Mouse (Mus musculus) embryonic facial prominence, embryonic 12.5 days (tissue): Measurements from ENCODE around the gene Pik3cd. TPM values are rescaled to one million over a fixed set of nuclear protein-coding genes. Genes with fewer than 3 reads are reported as not detected.
"Not testable (repeated sequence)": the region's sequence is repeated elsewhere in the genome, so short reads cannot be mapped to it uniquely, and the experiment has no call there.

Experiments
- ATAC-seq: fragments of 200-750 bp; cut with Nextera tagmentation; 2 replicates; pipeline ENCODE4 v1.8.0; 2017; ENCODE audit not compliant: insufficient number of reproducible peaks, insufficient read depth, low FRiP score, low TSS enrichment
- H3K27ac ChIP-seq: fragments of 300-500 bp; sonication (generic); 2 replicates; pipeline ENCODE4 v1.5.1; 2016; ENCODE audit warnings: mild to moderate bottlenecking
- H3K27me3 ChIP-seq: fragments of 300-500 bp; sonication (generic); 2 replicates; pipeline ENCODE4 v1.6.1; 2016; ENCODE audit warnings: mild to moderate bottlenecking, moderate library complexity
- H3K36me3 ChIP-seq: fragments of 300-500 bp; sonication (generic); 2 replicates; pipeline ENCODE4 v1.6.1; 2016; ENCODE audit warnings: mild to moderate bottlenecking
- H3K4me1 ChIP-seq: fragments of 300-500 bp; sonication (generic); 2 replicates; pipeline ENCODE4 v1.6.1; 2016
- H3K4me2 ChIP-seq: fragments of 300-500 bp; sonication (generic); replicated peaks from 2 replicates; pipeline ENCODE4 v1.6.1; 2016; ENCODE audit warnings: mild to moderate bottlenecking, moderate library complexity
- H3K4me3 ChIP-seq: fragments of 300-500 bp; sonication (generic); 2 replicates; pipeline ENCODE4 v1.5.1; 2016; ENCODE audit warnings: mild to moderate bottlenecking
- H3K9ac ChIP-seq: fragments of 300-500 bp; sonication (generic); 2 replicates; pipeline ENCODE4 v1.6.1; 2016; ENCODE audit warnings: mild to moderate bottlenecking, moderate library complexity
- H3K9me3 ChIP-seq: fragments of 300-500 bp; sonication (generic); 2 replicates; pipeline ENCODE4 v1.6.1; 2016; ENCODE audit warnings: mild to moderate bottlenecking, moderate library complexity
- whole genome bisulfite sequencing: fragments of 180-500 bp; shearing (Covaris S2); methylation state at CpG from one replicate; pipeline ENCODE4 v1.1.7; 2016; 5-methylcytosine and 5-hydroxymethylcytosine counted together
- polyA plus RNA-seq: library from polyadenylated mRNA; unstranded; fragments of >200 nt; fragmentation: Nextera tagmentation; extraction: Ambion mirVana; gene quantifications from 2 replicates; pipeline ENCODE4 v1.2.1, GENCODE M21; 2016

Pik3cd gene
- 5.5 and 7.3 TPM in 2 replicates for polyA plus RNA-seq

DNA sequence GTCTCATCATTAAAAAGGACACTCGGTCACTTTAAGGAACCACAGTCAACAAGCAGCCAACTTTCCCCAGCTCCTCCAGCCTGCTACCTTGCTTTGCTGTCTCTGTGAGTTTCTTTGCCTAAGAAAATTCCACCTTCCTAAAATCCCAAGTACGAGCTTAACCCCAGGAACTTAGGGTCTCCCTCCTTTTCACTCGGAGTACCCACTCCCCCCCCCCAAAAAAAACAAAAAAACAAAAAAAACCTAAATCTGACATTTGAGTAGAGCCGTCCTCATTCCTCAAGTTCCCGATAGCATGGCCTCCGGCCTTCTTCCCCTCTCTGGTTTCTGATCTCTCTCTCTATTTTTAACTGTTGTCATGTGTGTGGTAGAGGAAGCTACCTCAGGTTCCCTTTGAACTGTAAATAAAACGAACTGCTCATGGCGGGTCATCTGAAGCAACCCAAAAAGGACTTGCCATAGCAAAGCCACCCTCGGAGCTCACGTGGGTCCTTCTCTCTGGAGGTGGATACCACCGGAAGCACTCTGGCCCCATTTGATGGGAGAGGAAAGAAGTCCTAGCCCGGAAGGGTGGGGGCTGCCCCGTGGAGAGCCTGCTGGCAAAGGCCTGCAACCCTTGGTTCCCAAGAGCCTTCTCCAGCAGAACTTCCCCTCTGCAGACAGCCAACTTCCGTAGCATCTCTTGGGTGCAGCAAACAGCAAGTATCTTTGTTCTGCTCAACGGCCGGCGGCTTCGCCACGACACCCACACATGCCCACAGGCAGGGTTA, at the start of gene Pik3cd:
Gene Pik3cd (minus strand): TSS at position 362 of the 770 bp plus-strand sequence.
- no peak within 1 kb of the TSS for H3K9ac ChIP-seq
- H3K27me3 ChIP-seq, result peaks cover 23% of the 10 kb centered on the region
- no peak within 1 kb of the TSS for H3K4me2 ChIP-seq
- no peak within 1 kb of the TSS for H3K27ac ChIP-seq
- H3K4me3 ChIP-seq, result no peak within 1 kb of the TSS
- H3K9me3 ChIP-seq, result no peaks in the 10 kb centered on the region
- 54% methylated on average over 19 of the region's 19 CpGs for WGBS
- H3K4me1 ChIP-seq, result peaks cover 8% of the 10 kb centered on the region; the same call in 1 of the 2 replicates
- H3K36me3 ChIP-seq, result no peaks in the 10 kb centered on the region
- ATAC-seq, result no peak

- Histone ChIP-seq H3K4me3 (no peak overlapping the region), H3K9ac (no peak overlapping the region), H3K36me3 (peaks cover 10% of the 10 kb centered on the region; the same call in 1 of the 2 replicates), H3K27ac (no peak overlapping the region), H3K9me3 (no peaks in the 10 kb centered on the region), H3K4me1 (0 out of 2 replicates have a peak, but pooled peaks cover 4% of the 10 kb centered on the region), H3K4me2 (no peak overlapping the region), H3K27me3 (no peaks in the 10 kb centered on the region)
- 42% methylated on average over 5 of the region's 5 CpGs for WGBS
- ATAC-seq, result no peak
Observed at GRCm38 (mm10) chr4:149750671-149751070, 48.3 kb upstream of the Pik3cd start.

DNA sequence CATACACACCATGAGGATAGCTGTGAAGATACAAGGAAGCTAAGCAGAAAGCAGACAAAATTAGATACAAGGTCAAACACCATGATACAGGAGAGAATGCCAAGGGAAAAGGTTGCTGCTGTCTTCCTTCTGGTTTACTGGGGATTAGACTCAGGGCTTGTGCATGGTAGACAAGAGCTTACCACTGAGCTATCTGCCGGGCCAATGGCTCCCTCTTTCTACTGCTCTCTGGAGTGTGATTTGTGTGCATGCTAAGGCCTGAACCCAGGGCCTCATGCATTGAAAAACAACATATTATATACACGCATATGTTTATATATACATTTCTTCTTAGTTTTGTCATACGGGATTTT, 47.3 kb upstream of the Pik3cd start:
- not testable (repeated sequence) for H3K27me3 ChIP-seq, H3K4me2 ChIP-seq, H3K9ac ChIP-seq, H3K4me1 ChIP-seq, H3K27ac ChIP-seq, ATAC-seq, H3K4me3 ChIP-seq, H3K9me3 ChIP-seq
- H3K36me3 ChIP-seq, result peaks cover 13% of the 10 kb centered on the region; the same call in 1 of the 2 replicates
- 90% methylated on average over 3 of the region's 3 CpGs for whole genome bisulfite sequencing

- no peak overlapping the region for H3K4me3 ChIP-seq
- H3K9me3 ChIP-seq, result no peaks in the 10 kb centered on the region
- 0 out of 2 replicates have a peak, but pooled peaks cover 4% of the 10 kb centered on the region for H3K4me1 ChIP-seq
- H3K27me3 ChIP-seq, result no peaks in the 10 kb centered on the region
- H3K27ac ChIP-seq, result no peak overlapping the region
- no peak overlapping the region for H3K4me2 ChIP-seq
- ATAC-seq, result no peak
- H3K9ac ChIP-seq, result no peak overlapping the region
- 73% methylated on average over 18 of the region's 18 CpGs for WGBS
- H3K36me3 ChIP-seq, result peaks cover 14% of the 10 kb centered on the region; the same call in 1 of the 2 replicates
Observed at GRCm38 (mm10) chr4:149749003-149749662, 46.8 kb upstream of the Pik3cd start.

DNA sequence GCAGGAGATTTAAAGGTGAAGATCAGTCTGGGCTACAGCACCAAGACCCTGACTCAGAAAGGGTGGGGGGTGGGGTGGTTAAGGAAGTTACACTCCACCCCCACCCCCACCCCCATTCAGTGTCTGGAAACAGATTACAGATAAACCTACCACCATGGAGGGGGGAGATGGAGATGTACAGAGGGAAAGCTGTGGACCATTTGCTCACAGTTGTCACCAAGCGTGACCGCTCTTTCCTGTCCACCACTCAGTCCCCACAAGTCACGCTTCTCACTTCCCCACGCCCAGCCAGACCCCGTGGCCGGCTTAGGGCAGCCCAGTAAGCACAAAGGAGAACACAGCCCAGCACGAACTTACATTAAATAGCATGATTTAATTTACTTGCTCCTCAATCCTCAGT, 41.7 kb upstream of the Pik3cd start:
- ATAC-seq, result no peak
- 72% methylated on average over 7 of the region's 7 CpGs for WGBS

DNA sequence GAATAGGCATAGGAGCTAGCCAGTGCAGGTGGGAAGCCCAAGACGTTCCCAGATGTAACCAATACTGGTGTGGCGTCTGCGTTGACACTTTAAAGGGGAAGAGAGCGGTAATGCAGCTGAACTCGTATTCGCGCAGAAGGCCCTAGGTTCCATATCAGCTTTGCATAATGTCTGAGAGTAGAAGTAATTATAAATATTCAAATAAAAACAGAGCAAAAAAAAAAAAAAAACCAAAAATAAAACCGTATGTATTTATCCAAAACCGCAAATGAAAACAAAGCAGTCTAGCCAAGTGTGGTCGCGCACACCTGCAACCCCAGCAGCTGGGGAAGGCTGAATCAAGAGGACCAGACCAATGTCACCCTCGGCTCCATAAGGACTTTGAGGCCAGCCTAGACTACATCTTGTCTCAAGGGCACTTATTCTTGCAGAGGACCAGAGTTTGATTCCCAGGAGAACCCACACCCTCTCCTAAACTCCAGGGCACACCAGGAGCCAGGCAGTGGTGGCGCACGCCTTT, 39.7 kb upstream of the Pik3cd start:
- 91% methylated on average over 14 of the region's 14 CpGs for WGBS
- no peaks in the 10 kb centered on the region for H3K27me3 ChIP-seq
- H3K4me3 ChIP-seq, result no peak overlapping the region
- H3K4me2 ChIP-seq, result no peak overlapping the region
- ATAC-seq, result no peak
- no peaks in the 10 kb centered on the region for H3K9me3 ChIP-seq
- peaks cover 27% of the 10 kb centered on the region for H3K36me3 ChIP-seq
- H3K9ac ChIP-seq, result no peak overlapping the region
- peaks cover 4% of the 10 kb centered on the region for H3K4me1 ChIP-seq
- no peak overlapping the region for H3K27ac ChIP-seq

More for the DNA sequence above, 41.7 kb upstream of the Pik3cd start:
- H3K27ac ChIP-seq, result no peak overlapping the region
- no peaks in the 10 kb centered on the region for H3K27me3 ChIP-seq
- H3K4me2 ChIP-seq, result no peak overlapping the region
- H3K36me3 ChIP-seq, result peaks cover 33% of the 10 kb centered on the region
- no peak overlapping the region for H3K9ac ChIP-seq
- H3K4me3 ChIP-seq, result no peak overlapping the region
- H3K4me1 ChIP-seq, result no peaks in the 10 kb centered on the region
- no peaks in the 10 kb centered on the region for H3K9me3 ChIP-seq

GRCm38 (mm10) chr4:149740301-149740700, 37.9 kb upstream of the Pik3cd start:
- no peak for ATAC-seq
- no peaks in the 10 kb centered on the region for H3K9me3 ChIP-seq
- 90% methylated on average over 7 of the region's 7 CpGs for WGBS
- no peak overlapping the region for H3K9ac ChIP-seq
- no peak overlapping the region for H3K4me3 ChIP-seq
- no peak overlapping the region for H3K27ac ChIP-seq
- no peaks in the 10 kb centered on the region for H3K27me3 ChIP-seq
- H3K36me3 ChIP-seq, result peaks cover 23% of the 10 kb centered on the region
- peaks cover 22% of the 10 kb centered on the region for H3K4me1 ChIP-seq
- H3K4me2 ChIP-seq, result no peak overlapping the region

DNA sequence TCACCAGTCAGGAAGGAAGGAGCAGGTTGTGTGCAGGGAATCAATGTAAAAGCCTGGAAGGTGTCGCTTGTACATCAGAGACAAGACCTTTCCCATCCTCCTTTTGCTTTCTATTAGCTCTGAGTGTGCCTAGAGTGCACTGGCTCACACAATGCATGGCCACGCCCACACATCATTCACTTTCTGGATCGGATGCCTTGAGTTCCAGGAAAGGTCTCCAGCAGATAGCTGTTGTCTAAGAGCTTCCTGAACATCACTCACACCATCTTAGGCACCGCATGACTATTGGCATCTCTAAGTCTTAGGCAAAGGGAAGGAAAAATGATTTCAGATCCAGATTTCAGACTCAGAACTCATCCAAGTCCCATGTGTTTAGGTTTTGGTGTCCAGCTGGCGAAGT, 37.1 kb upstream of the Pik3cd start:
- H3K4me2 ChIP-seq, result no peak overlapping the region
- no peak overlapping the region for H3K9ac ChIP-seq
- no peak for ATAC-seq
- H3K27me3 ChIP-seq, result no peaks in the 10 kb centered on the region
- WGBS, result 78% methylated on average over 5 of the region's 5 CpGs
- H3K4me1 ChIP-seq, result peaks cover 30% of the 10 kb centered on the region
- H3K9me3 ChIP-seq, result no peaks in the 10 kb centered on the region
- peaks cover 19% of the 10 kb centered on the region for H3K36me3 ChIP-seq
- no peak overlapping the region for H3K4me3 ChIP-seq
- no peak overlapping the region for H3K27ac ChIP-seq

DNA sequence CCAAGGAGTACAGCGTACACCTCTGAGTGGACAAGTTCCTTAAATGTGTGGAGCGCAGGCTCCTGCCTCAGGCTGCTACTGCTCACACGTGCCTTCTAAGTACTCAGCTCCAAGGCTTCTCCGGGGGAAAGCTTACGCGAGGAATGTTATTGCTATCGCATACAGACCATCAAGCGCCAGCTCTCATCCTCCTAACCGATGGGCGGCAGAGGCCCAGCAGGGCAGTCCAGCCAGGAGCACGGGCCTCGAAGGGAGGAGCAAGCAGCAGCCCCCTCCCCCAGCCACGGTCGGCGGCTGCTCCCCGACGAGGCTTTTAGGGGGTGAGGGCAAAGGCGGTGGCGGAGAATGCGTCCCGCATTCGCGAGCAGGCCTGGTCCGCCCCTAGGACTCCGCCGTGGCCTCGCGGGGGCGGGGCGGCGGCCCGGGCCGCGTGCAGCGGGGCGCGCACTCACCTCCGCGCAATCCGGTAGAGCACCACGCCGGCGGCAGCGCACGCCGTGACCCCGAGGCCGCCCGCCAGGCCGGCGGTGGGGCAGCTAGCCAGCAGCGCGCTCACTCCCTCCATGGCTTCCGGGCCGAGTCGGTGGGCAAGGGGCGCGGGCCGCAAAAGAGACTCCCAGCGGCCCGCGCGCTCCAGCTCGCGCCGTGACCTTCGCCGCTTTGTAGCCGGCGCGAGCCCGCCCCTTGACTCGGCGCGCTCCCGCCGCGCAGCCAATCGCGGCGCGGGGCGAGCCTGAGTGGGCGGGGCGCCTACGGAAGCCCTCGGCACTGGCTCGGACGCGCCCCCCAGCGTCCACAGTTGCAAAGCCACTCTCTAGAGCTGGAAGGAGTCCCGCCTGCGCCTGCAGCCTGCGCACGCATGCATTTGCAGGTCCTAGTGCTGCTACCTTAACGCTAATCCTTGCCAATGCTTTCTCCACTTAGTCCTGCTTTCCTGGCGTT, 35.3 kb upstream of the Pik3cd start, which contains the start of gene Tmem201:
Gene Tmem201 (minus strand): TSS at position 662 of the 942 bp plus-strand sequence.
- WGBS, result 1% methylated on average over 94 of the region's 97 CpGs
- peak; percentile 80 for ATAC-seq
- H3K27me3 ChIP-seq, result no peaks in the 10 kb centered on the region
- H3K9me3 ChIP-seq, result no peaks in the 10 kb centered on the region
- peaks cover 46% of the 10 kb centered on the region for H3K4me1 ChIP-seq
- peak within 1 kb of the TSS; percentile 91 for H3K4me3 ChIP-seq
- peaks cover 8% of the 10 kb centered on the region; the same call in 1 of the 2 replicates for H3K36me3 ChIP-seq
- H3K27ac ChIP-seq, result peak within 1 kb of the TSS; percentile 86
- peak within 1 kb of the TSS; percentile 96 for H3K4me2 ChIP-seq
- peak within 1 kb of the TSS; percentile 89 for H3K9ac ChIP-seq

DNA sequence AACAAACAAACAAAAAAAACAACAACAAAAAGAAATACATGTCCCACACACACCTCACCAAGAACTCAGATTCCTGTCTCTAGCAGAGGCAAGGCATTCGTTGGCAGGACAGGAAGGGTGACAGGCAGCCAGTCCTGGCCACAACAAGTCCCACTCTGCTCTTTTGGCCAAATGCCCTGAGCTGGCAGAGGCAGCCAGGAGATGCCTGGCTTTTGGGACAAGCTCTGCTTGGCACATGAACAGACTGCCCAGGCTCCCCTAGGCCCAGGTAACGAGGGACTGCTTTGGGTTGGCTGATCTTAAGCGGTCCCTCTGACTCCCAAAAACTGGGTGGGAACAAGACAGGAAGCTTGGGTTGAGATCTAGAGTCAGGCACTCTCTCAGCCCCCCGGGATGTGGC, 34.2 kb upstream of the Pik3cd start:
- peak overlapping the region; percentile 89 for H3K9ac ChIP-seq
- peak overlapping the region; percentile 96 for H3K4me2 ChIP-seq
- no peak overlapping the region for H3K27ac ChIP-seq
- no peaks in the 10 kb centered on the region for H3K9me3 ChIP-seq
- peaks cover 46% of the 10 kb centered on the region for H3K4me1 ChIP-seq
- H3K4me3 ChIP-seq, result peak overlapping the region; percentile 91
- H3K27me3 ChIP-seq, result no peaks in the 10 kb centered on the region
- no peak for ATAC-seq
- WGBS, result 30% methylated on average over 4 of the region's 4 CpGs
- peaks cover 8% of the 10 kb centered on the region for H3K36me3 ChIP-seq
